Mouse (Mus musculus) urinary bladder, adult 2 months (tissue): ENCODE data around the gene Rragb. TPM values are rescaled to one million over a fixed set of nuclear protein-coding genes. Genes with fewer than 3 reads are reported as not detected.
"Not testable (repeated sequence)": the region's sequence is repeated elsewhere in the genome, so short reads cannot be mapped to it uniquely, and the experiment has no call there.

Source experiments
- DNase-seq: peaks from one replicate; pipeline ENCODE4 v3.0.0; 2022; ENCODE audit warnings: low spot score
- polyA plus RNA-seq: library from polyadenylated mRNA; depleted of rRNA; stranded (reverse); fragments of >200 nt; gene quantifications from 2 replicates; pipeline ENCODE4 v1.2.3, GENCODE M21; 2012; rRNA removed

Gene Rragb
- 6.5 and 7.7 TPM in 2 replicates for polyA plus RNA-seq

- DNase-seq = peak; percentile 38
Observed at GRCm38 (mm10) chrX:153139734-153140515, at the start of gene Rragb. Rragb (plus strand) TSS chrX:153139981.

DNA sequence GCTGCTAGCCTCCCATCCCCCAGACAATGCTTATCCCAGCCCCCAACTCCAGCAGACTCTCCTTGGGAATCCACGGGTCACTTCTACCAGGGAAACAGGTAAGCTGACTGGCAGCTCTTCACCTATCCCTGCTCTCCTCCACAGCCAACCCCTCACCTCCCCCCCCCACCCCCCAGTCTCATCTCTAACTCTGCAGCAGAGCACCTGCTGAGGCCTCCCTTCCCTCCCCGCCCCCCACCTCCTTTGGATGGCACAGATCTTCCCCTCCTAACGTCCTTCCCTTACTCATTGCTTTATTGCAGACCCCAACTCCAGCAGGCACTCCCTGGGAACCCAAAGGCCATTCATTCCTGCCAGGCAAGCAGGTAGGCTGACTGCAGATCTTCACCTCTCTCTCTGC lies 21.3 kb upstream of the Rragb start, which contains the start of gene Foxr2:
Gene Foxr2, plus strand, starts transcription at position 301 of the 400 bp plus-strand sequence.
- DNase-seq = no peak

DNA sequence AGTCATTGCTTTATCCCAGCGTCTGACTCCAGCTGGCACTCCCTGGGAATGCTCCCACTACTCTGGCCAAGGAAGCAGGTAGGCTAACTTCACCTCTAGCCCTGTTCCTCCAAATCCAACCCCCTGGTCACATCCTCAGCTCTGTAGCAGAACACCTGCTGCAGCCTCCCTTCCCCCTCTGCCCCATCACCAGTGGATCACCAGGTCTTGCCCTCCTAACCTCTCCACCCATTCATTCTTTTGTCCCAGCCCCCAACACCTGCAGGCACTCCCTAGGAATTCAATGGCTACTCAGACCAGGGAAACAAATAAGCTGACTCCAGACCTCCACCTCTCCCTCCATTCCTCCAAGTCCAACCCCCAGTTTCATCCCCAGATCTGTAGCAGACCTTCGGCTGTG lies 20.8 kb upstream of the Rragb start:
- DNase-seq = no peak

DNA sequence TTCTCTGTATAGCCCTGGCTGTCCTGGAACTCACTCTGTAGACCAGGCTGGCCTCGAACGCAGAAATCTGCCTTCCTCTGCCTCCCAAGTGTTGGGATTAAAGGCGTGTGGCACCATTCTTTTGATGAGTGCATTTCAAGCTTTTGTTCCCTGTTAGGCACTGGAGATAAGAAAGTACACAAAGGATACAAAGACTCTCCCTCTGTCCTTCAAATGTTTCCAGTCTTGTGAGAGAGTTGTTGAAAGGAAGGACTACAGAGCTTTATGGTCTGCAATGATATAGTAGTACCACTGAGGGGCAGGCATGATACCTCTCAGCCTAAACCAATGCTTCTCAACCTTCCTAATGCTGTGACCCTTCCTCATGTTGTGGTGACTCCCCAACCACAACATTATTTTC lies 2.9 kb downstream of the Rragb start:
- no peak for DNase-seq

DNA sequence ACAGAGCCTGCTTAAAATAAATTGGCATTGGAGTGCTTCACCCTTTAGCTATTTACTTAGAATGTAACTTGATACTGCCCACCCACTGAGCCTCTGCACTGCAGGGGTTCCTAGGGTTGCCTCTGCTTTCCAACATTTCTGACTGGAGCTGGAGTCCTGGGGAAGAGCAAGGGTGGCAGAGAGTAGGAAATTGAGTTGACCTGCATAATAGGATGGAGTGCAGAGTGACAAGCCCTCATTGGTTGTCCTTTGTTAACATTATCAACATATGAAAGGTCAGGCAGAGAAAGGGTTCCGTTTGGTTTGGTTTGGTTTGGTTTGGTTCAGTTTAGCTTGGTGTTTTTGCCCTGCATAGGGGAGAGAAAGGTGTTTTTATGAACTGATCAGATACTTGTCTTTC lies 12.0 kb downstream of the Rragb start:
- DNase-seq = no peak

- DNase-seq = no peak
Observed at GRCm38 (mm10) chrX:153155322-153155721, 15.5 kb downstream of the Rragb start.

- no peak for DNase-seq
Observed at GRCm38 (mm10) chrX:153174786-153175185, 35.0 kb downstream of the Rragb start.

DNA sequence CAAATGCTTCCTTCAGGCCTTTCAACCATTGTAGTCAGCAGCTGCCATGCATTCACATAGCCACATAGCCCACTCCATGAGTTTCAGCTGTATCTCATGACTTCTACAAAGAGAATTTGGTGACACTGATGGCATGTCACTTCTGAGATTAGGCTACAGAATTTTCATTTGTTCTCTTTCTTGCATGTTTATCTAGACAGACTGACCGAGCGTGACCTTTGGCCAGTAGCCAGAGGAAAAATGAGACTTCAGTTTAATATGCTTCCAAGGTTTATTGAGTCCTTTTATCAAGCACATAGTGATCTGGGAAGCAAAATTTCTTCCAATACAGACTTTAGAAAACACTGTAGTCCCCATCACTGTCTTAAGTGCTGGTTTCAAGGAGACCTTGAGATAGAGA lies 42.4 kb downstream of the Rragb start:
- DNase-seq = no peak

DNA sequence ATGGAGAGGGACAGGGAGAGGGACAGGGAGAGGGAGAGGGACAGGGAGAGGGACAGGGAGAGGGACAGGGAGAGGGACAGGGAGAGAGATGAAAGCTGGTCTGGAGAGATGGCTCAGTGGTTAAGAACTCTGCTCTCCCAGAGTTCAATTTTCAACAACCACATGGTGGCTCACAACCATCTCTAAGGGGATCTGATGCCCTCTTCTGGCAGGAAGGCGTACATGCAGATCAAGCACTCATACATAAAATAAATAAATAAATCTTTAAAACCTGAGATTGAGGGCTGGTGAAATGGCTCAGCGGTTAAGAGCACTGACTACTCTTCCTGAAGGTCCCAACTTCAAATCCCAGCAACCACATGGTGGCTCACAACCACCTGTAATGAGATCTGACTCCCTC lies 59.4 kb downstream of the Rragb start:
- not testable (repeated sequence) for DNase-seq

- no peak for DNase-seq
Observed at GRCm38 (mm10) chrX:153211101-153211500, 71.3 kb downstream of the Rragb start.

Other genes with a start within 250 kb of the Rragb start
- gene Usp51, start 133.5 kb upstream of the Rragb start, polyA plus RNA-seq = 0.03 and 0.06 TPM in 2 replicates
- 25.4 and 29.9 TPM in 2 replicates for gene Mageh1, start 102.4 kb upstream of the Rragb start, polyA plus RNA-seq
- gene Foxr2, start 21.2 kb upstream of the Rragb start, polyA plus RNA-seq = 0.04 and 0.08 TPM in 2 replicates
- 1.9 and 2.0 TPM in 2 replicates for gene Klf8, start 97.5 kb downstream of the Rragb start, polyA plus RNA-seq